Mouse (Mus musculus): ENCODE measurements at regions not wholly inside any gene's neighbourhood (a gene's known extent, or its start where the extent isn't known, plus 50 kb on each side); places are given as distances from the start of the nearest gene placed in this dataset.
A peak's percentile ranks its signal among the peaks of the same experiment; 100 is the strongest.

DNA sequence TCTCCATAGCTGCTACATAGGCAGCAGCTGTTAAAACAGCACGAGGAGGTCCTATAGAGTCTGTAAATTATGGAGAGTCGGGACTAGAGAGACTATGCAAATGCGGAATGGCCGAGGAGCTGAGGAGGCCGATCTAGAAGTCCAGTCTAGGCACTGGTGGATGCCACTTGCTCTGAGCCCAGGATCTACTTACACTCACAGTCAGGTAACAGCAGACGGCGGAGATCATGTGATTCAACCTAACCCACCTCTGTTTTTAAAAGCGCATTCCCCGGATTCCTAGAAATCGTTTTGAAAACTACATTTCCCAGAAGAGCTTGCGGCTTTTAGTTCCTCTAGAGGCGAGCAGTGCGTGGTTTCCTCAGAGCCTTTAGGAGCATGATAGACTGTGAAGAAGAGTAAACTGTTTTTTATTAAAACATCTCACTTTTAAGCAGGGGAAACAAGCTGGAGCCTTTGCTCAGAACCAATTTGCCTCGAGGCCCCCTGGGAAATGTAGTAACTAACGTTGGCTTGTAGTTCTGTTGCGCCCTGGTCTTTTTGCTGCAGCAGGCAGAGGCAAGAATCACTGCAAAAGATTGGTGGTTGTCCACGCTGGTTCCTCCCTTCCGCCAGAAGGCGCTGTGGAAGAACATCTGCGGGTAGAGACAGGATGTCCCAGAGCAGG is 68.6 kb upstream of the Chd6 start:
- peak; percentile 92 for DNase-seq (ENCODE audit: low read depth, low spot score)

DNA sequence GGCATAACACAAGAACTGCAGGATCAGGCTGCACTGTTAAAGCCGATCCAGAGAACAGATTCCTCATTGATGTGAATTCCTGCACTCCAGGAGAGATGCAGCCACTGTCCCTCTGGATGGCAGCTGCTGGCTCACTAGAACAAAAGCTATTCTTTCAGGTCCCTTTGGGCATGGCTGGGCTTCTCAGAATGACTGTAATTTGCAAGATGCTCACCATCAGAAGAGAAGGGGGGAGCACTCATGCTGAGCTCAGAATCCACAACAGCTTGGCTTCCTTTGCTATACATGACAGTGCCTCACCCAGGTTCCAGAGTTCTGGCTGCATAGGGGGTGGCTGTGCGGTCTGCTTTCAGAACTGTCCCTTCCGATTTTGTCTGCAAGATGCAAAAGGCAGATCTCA is 57.8 kb upstream of the Chd6 start:
- DNase-seq (ENCODE audit: low read depth, low spot score): peak; percentile 15

DNA sequence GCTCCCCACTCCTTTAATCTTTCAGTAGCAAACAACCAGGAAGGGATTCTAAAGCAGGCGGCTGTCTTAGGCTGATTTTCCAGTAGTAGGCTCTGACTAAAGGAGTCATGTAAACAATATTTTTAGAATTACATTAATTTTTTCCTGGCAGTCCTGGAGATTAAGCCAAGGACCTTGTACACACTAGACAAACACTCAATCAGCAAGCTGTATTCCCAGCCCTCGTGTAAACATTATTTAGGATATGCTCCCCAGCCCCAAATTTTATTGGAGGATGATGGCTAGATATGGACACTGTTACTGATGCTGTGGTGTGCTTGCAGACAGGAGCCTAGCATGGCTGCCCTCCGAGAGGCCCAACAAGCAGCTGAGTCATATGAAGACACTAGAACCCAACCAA is 56.6 kb upstream of the Chd6 start:
- no peak for DNase-seq (ENCODE audit: low read depth, low spot score)

DNA sequence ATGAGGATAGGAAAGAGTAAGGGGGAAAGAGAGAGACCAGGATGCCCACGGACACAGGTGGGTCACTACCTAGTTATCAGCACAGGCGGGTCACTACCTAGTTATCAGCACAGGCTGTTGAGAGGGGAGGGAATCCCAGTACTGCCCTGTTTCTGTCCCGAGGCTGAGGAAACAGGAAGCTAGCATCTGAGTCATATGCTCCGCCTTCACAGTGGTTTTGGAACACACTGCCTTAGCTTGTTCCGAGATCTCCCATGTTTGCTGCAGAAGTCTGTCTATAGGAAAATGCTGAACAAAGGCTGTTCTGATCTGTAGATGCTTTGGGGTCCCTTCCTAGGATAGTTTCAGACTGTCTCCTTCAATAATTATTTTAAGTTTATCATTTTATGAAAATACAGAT is 55.4 kb upstream of the Chd6 start:
- peak; percentile 42 for DNase-seq (ENCODE audit: low read depth, low spot score)
